Mouse (Mus musculus): ENCODE measurements around the gene Tubg2.
A peak's percentile ranks its signal among the peaks of the same experiment; 100 is the strongest.

The Tubg2 gene

DNA sequence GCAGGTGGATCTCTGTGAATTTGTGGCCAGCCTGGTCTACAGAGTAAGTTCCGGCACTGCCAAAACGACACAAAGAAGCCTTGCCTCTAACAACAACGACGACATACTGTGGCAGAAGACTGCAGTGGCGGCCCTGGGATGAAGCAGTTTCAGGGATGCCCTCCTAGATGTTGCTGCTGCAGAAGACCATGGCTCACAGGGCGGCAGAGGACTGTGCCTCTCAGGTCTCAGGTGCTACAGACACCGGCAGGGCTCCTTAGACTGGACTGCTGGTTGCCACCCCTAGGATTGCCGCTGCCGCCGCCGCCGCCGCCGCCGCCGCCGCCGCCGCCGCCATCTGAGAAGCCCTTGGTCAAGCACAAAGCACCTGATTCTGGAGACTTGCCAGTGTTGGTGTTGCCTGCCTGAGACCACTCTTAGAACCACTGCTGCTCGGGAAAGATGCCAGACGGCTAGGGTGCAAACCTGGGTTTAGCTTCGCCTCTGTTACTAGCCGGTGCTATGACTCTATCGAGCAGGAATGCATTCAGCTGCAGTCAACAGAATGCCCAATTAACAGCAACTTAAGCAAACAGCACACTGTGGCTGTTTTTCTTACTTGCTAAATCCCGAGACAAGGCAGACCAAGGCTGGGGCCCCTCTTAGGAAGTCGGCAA lies 15.4 kb upstream of the Tubg2 start:
- DNase-seq, result peak; percentile 92

DNA sequence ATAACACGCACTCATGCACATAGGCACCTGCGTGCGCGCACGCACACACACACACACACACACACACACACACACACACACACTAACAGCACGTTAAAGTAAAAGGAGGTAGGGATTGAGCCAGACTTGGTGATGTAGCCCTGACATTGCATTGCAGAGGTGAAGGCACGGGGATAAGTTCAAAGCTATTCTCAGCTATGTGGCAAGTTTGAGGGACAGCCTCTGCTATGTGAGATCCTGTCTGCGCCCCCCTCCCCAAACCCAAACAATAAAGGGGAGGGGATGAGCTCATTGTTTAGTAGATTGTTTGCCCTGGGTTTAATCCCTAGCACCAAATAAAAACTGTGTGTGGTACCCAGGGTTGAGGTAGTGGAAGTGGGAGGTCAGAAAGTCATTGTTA lies 14.6 kb upstream of the Tubg2 start:
- peak; percentile 82 for DNase-seq

DNA sequence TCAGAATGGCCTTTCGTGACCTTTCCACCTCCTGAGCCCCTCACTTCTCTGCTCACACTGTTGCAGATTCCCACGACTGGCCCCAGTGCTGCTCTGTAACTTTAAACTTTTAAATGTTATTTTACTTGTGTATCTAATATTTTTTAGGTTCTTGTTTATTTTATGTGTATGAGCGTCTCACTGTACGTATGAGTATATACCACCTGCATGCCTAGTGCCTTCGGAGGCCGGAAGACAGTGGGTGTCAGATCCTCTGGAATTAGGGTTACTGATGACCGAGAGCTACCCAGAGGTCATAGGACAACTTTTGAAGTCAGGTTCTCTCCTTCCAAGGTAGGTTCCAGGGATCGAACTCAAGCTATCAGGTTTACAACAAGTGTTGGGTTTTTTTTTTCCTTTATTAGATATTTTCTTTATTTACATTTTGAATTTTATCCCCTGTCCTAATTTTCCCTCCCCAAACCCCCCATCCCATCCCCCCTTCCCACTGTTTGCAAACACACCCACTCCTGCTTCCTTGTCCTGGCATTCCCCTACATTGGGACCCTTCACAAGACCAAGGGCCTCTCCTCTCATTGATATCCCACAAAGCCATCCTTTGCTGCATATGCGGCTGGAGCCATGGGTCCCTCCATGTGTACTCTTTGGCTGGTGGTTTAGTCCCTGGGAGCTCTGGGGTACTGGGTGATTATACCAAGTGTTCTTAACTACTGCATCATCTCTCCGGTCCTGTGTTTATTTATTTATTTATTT lies 13.3 kb upstream of the Tubg2 start:
- DNase-seq, result peak; percentile 86

DNA sequence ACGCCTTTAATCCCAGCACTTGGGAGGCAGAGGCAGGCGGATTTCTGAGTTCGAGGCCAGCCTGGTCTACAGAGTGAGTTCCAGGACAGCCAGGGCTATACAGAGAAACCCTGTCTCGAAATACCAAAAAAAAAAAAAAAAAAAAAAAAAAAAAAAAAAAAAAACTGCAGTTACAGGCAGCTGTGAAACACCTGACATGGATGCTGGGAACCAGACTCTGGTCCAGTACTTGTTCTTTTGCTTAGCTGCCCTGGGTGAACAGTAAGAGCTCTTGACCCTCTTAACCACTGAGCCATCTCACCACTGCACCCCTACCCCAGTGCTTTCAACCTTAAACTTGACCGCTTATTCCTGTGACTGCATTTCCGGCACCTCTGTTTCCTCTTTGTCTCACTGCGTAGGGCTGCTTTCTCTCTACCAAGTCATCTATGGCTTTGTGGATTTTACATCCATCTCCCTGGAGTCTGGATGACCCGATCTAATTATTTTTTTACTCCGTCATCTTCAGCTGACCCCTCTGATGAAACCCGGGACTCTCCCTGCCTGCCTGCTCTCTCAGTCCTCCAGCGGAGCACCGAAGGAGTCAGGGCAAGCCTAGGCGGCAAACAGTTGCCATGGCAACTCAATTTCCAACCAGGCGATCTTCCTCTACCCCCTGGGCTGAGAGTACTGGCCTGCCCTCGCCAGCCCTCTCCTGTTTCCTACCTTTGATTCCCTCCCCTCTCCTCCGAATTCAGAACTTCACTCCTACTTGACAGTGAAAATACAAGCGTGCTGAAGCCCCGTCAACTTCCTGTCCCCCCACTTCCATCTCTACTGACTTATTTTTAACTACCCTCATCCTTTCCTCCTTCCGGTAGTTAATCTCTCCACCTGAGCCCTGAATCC lies 12.1 kb upstream of the Tubg2 start:
- DNase-seq, result peak; percentile 96

DNA sequence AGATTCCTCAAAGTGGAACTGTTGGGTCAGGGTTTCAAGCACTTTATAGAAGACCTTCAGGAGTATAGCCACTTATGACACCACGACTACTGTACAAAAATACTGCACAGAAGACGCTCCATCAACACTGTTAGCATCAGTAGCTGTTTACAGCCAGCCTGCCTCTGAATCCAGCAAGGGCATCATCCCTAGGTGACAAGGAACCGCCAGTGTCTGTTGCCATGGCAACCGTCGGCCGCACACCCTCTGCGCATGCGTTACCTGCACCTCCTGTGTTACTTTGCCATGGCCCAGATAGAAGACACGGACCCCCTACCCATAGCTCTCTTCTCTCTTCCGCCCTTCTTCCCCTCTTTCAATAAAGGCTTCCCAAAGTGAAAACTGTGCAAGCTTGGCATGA lies 9.3 kb upstream of the Tubg2 start:
- DNase-seq, result peak; percentile 78

DNA sequence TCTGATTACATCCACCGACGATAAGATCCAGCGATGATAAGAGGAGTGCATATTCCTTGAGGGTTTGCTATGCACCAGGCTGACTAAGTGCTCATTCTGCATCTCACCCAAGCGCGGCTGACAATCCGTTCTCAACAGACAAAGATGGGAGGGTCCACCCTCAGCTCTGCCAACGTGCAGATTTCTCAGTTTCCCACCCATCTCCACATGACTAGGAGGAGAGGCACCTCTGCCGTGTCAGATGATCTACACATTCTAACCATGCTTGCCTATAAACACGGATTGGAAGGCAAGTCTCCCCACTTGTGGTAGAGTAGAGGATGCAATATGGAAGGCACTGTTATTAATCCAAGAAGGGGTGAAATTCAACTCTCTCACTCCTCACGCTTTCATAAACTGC lies 7.0 kb upstream of the Tubg2 start:
- peak; percentile 86 for DNase-seq

DNA sequence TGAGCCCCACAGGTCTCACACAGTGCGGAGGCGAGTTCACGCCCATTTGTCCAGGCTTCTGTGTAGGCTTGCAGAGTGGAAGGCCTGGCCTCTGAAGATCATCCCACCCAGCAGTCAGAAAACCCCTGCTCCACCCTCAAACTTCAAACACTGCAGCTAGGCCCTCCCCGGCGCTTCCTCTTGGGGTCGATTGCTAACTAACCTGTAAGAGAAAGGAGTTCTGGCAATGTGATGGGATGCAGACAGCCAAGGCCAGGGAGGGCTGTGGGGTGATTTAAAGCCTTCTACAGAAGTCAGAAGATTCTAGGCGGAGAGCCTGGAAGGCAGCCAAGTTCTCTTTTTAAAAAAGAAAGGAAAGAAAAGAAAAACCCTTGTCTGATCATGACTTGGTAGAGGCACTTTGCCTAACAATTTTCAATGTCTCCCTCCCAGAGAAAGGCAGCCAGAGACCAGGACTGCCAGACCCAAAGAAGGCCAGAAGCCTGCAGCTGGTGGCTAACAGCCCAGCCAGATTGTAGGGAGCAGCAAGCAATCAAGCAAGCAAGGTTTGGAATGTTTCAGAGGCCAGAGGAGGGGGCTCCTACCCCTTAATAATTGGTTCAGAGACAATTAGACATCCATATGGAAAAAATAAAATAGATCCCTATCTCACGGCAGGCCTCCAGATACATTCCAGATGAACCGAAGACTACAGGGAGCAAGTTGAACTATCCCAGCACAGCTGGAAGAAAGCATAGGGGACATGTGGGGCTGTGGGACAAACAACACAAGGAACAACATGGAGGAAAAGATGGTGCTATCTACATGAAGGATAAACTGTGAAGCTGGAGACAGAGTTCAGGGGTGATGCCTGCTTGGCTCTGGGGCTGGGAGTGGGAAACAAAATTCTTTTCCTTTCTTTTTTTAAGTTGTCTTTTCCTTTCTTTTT lies 6.3 kb upstream of the Tubg2 start:
- DNase-seq, result peak; percentile 97

DNA sequence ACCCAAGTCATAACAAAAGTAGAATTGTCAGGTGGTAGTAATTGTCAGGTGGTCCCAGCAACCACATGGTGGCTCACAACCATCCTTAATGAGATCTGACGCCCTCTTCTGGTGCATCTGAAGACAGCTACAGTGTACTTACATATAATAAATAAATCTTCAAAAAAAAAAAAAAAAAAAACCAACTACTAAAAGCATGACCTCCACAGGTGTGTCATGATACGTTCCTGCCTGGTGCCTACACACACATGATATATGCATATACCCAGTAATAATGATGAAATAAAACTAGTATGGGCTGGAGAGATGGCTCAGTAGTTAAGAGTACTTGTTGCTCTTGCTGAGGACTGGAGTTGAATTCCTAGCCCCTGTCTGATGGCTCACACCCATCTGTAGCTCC lies 4.6 kb upstream of the Tubg2 start:
- DNase-seq, result no peak

DNA sequence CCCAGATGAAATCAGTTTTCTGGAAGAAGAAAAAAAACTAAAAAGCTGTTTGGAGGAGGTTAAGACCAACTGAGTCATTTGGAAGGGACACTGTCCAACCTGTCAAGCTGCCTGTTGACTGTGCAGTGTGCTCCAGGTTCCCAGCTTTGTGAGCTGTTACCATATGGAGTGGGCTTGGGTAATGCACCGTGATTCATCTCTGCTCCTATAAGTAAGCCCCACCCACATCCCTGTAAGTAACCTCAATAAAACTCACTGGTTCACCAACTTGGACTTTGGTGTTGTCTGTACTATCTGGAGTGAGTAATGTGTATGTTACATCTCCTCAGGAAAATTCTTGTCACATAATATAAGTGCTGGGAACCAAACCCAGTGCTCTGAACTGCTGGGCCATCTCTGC lies 2.9 kb upstream of the Tubg2 start:
- peak; percentile 65 for DNase-seq

DNA sequence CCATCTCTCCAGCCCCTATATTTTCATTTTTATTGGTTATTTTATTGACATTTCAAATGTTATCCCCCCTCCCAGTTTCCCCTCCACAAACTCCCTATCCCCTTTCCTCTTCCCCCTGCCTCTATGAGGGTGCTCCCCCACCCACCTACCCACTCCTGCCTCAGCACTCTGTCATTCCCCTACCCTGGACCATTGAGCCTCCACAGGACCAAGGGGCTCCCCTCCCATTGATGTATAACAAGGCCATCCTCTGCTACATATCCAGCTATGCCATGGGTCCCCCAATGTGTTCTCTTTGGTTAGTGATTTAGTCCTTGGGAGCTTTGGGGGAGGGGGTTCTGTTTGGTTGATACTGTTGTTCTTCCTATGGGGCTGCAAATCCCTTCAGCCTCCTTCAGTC lies 1.1 kb upstream of the Tubg2 start:
- DNase-seq, result peak; percentile 72

DNA sequence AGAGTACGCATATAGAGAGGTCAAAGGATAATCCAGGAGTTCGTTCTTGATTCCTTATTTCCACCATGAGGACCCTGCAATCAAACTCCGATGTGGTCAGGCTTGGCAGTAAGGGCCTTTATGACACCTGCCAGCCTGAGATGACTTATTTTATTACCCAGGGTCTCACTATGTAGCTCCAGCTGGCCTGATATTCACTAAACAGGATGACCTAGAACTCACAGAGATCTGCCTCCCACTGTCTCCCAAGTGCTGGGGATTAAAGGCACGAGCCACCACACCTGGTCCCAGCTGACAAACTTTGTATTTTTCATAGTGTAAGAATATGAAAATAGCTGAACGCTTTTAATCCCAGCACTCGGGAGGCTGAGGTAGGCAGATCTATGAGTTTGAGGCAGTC lies 556 bp upstream of the Tubg2 start:
- DNase-seq, result peak; percentile 71

DNA sequence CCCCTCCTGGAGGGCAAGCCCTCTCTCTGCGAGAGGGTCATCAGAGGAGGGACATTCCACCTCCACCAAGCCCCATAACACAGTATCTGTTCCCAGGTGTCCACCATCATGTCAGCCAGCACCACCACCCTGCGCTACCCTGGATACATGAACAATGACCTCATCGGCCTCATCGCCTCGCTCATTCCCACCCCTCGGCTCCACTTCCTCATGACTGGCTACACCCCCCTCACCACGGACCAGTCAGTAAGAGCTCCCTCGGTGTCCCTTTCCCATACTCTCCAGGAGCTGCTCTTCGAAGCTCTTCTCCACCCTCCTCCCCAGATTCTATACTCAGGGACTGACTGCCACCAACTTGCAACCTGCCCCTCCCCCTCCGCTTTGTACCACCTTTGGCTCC lies 4.4 kb downstream of the Tubg2 start:
- peak; percentile 95 for DNase-seq

DNA sequence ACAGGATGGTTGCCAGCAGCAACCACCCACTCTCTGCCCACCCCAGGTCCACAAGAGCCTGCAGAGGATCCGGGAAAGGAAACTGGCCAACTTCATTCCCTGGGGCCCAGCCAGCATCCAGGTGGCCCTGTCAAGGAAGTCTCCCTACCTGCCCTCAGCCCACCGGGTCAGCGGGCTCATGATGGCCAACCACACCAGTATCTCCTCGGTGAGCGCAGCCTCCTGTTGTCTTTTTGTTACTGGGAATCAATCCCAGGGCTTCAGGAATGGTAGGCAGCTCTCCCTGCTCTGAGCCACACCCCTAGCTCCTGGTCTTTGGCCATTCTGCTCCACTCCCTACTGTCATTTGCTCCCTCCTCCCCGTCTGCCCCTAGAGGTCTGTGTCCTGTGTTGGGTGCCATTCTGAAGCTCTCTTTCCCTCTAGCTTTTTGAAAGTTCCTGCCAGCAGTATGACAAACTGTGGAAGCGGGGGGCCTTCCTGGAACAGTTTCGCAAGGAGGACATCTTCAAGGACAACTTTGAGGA lies 5.3 kb downstream of the Tubg2 start:
- DNase-seq, result peak; percentile 91

DNA sequence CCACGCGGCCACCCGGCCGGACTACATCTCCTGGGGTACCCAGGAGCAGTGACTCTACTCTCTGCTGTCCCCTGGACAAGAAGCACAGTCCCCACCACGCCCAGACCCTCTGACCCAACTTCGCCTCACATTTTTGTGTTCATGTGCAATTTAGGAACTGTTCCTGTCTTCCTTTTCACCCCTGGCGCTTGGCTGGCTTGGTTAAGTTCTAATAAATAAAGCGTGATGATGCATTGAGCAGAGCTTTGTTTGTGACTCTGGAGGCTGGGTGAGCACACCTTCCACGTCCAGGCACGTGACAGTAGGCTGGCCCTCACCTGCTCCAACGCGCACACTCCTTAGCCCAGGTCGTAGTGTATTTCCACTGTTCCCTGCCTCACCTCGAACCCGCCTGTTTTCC lies 5.8 kb downstream of the Tubg2 start:
- peak; percentile 91 for DNase-seq

DNA sequence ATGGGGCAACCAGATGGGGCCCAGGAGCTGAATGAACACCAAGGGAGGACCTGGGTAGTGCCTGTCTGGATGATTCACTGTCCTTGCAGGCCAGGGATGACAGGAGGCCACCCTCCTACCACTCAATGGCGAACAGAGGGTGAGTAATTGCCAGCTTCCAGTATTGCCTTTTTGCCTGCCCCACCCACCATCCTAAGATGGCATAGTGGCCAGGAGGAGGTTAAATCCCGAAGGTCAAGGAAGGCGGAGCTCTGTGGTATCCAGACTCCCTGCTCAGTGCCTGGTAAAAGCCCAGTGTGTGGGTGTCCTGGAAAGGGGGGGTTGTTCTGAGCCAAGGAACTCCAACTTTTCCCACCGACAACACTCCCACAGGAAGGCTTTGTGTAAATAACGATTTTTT lies 6.6 kb downstream of the Tubg2 start:
- no peak for DNase-seq

DNA sequence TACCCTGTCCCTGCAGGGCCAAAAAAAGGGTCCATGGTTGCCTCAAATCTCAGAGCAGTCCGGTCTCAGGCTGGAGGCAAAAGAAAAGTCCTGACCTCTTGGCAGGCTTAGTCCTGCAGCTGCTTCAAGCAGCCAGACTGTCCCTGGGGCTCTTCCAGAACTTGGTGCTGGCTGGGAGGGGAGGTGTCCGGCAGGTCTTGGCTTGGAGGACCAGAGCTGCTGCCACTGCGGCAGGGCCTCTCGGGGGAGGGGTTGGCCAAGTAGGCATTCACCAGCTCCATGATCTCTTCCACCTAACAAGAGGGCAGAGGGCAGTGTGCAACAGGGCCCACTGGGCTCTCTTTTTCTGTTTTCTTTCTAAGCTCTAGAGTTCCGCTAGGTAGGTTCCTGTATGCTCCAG lies 7.1 kb downstream of the Tubg2 start:
- DNase-seq, result peak; percentile 99

DNA sequence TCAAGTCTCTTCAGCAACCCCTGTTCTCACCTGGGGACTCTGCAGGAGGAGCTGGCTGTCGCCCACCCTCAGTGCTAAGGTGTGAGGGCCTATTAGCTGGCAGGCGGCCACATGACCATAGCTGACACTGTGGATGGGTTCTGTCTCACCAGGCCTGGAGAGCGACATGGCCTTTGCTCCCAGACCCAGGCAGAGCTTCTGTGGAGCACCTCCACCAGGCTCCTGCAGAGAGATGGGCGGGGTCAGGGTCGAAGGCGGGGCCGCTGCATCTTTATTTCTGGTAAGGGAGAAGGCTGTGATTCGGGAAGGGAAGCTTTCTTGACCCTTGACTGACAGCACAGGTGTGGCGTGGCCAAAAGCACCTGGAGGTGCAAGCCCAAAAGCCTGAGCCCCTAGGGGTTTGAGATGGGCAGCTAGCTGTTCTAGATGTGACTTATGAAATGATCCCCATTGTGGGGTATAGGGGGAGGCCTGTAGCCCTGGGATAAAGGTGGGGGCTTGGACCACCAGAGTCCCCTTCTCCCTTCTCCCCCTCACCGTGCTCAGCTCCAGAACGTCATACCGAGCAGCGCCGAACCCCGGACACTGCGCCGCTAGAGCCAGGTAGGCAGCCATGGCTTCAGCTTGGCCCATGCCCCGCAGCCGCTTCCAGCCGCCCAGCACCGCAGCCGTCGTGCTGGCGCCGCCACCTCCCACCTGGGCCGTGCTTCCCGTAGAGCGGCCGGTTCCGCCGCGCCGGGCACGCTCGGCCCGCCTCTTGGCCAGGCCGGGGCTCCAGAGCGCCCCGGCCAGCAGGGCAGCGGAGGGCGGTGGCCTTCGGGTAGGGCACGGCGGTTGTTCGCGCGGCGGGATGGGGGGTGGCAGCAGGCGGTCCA lies 8.0 kb downstream of the Tubg2 start:
- DNase-seq, result peak; percentile 96

DNA sequence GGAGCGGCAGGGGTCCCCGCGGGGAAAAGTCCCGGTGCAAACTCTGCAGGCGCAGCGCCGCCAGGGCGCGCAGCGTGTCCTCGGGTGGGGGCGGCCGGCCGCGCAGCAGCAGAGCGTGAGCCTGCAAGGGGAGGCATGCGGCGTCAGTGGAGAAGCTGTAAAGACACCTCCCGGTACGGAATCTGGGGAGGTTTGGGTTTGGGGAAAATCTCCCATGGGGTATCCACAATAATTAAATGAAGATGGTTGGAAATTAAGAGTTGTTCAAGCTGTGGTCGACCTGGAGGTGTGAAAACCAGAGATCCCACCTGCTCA lies 8.6 kb downstream of the Tubg2 start:
- DNase-seq, result peak; percentile 93

DNA sequence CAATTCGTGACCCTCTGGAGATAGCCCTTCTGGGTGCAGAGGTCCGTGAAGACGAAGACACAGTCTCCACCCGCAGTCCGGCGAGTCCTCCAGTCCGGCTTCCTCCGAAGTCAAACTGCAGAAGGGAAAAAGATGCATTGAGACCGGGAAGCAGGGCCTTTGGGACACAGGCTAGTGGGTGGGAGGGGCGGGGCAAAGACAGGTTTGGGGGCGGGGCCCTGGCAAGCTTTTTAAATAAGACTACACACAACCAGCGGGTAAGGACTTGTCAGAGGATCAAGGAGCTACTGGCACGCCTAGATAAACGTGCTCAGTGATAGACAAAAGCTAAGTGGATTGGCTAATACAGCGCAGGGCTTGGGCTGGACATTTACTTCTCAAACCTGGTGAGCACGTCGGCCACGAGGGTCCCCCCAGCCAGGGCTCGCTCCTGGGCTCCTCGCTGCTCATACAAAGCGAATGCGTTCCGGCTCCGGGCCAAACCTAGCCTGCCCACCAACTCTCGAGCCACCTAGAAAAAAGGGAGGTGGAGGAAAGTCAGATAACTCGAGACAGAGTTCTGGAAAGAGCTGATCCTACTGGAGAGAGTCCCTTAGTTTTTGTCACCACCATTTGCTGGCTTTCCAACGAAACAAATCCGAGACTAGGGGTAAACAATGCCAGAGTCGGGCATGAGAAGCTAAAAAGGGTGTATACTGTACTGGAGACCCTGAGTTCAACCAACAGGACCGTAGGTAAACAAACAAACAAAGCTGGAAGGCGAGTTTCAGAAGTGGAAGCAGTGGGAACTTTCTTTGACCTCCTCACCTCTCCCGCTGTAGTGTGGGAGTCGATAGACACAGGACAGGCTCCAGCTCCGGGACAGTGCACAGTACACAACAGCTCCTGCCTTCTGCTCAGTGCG lies 9.2 kb downstream of the Tubg2 start:
- peak; percentile 93 for DNase-seq

DNA sequence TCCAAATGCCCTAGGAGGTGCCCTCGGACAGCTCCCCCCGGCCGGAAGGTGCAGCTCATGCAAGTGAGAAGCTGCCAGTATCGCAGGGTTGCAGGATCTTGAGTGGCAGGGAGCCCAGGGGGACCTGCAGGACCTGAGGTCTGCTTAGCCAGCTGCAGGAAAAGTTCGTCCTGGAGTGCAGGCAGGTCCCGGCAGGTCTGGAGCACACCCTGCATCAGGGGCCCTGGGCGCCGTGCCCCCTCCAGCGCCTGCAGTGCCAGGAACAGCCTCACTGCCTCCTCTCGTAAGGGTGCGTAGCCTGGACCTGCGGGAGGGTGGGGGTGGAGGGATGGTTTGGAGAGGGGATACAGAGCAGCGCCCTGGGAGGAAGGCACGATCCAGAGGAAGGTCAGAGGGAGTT lies 10.7 kb downstream of the Tubg2 start:
- DNase-seq, result peak; percentile 91

Measured in heart, adult 11 months (tissue).